20 mouse cellular contexts compared by ENCODE assay signal in the genomic region with DNA sequence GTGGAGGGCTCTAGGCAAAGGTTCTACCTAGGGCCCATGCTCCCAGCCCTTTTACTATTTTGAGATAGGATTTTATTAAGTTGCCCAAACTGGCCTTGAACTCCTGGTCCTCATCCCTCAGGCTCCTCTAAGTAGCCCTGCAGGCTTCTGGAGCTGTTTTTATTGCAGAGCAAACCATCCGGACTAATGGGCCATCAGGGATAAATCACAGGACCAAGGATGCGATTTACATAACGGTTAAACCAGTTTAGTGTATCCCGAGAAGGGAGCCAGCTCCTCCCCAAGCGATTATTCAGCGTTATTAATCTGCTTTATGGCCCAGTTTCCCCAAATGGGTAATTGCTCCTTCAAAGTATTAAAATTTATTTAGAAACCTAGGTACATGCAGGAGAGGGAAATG. TPM values are rescaled to one million over a fixed set of nuclear protein-coding genes. Genes with fewer than 3 reads are reported as not detected.
DNase-seq lines count a peak whose midpoint lies in the region; ATAC-seq and TF ChIP-seq lines count a peak whose summit lies in the region.
"Had no signal": no experiment of that assay in that cellular context is flagged by ENCODE, and none has a peak within 500 bp of the region (broad histone marks: within the 10 kb centered on the region; RNA-seq: fewer than 3 reads in every experiment).

No protein-coding gene starts in this region.

- H3K36me3 ChIP-seq in kidney, embryonic 14.5 days (ENCODE audit: control insufficient read depth, insufficient read depth, low read length), result peaks cover 11% of the 10 kb centered on the region; the same call in 1 of the 2 replicates
- no peaks in the 10 kb centered on the region for H3K36me3 ChIP-seq in kidney, embryonic 16.5 days (ENCODE audit: insufficient read depth, low read length)
- peaks cover 19% of the 10 kb centered on the region for H3K36me3 ChIP-seq in lung, embryonic 14.5 days (ENCODE audit: insufficient read depth)
- H3K36me3 ChIP-seq in neural tube, embryonic 14.5 days (ENCODE audit: control insufficient read depth, insufficient read depth, low read length), result no peaks in the 10 kb centered on the region
- H3K36me3 ChIP-seq: midbrain, embryonic 15.5 days had no signal

- H3K27ac ChIP-seq in gastrocnemius, adult 2 months, result peak overlapping the region; percentile 90
- peak overlapping the region; percentile 24; the same call in 1 of the 2 replicates for H3K27ac ChIP-seq in kidney, embryonic 14.5 days (ENCODE audit: low read depth, low read length)
- no peak overlapping the region for H3K27ac ChIP-seq in kidney, embryonic 16.5 days (ENCODE audit: low read length)
- peak overlapping the region; percentile 51; the same call in 1 of the 2 replicates for H3K27ac ChIP-seq in lung, embryonic 14.5 days (ENCODE audit: low read depth)
- H3K27ac ChIP-seq in neural tube, embryonic 14.5 days (ENCODE audit: low read depth, low read length), result no peak overlapping the region
- H3K27ac ChIP-seq: limb, embryonic 12.5 days had no signal

- no peak for TF ChIP-seq CTCF in gastrocnemius, adult 2 months (IDR thresholded peaks at IDR 0.05)
- TF ChIP-seq CTCF in lung, embryonic 14.5 days (IDR thresholded peaks at IDR 0.05; ENCODE audit: low read depth), result no peak

- H3K4me3 ChIP-seq in gastrocnemius, adult 2 months, result no peak overlapping the region
- no peak overlapping the region for H3K4me3 ChIP-seq in kidney, embryonic 14.5 days (ENCODE audit: low read length)
- no peak overlapping the region for H3K4me3 ChIP-seq in kidney, embryonic 16.5 days (ENCODE audit: low read length)
- no peak overlapping the region for H3K4me3 ChIP-seq in lung, embryonic 14.5 days (ENCODE audit: low read depth, low read length)
- no peak overlapping the region for H3K4me3 ChIP-seq in neural tube, embryonic 14.5 days (ENCODE audit: low read depth, low read length)
- H3K4me3 ChIP-seq: embryonic facial prominence, embryonic 15.5 days; limb, embryonic 12.5 days; liver, embryonic 15.5 days; midbrain, embryonic 15.5 days had no signal

- WGBS in kidney, embryonic 14.5 days, result 24% methylated on average over 6 of the region's 6 CpGs
- WGBS in kidney, embryonic 16.5 days, result 24% methylated on average over 6 of the region's 6 CpGs
- WGBS in lung, embryonic 14.5 days, result 68% methylated on average over 6 of the region's 6 CpGs
- 11% methylated on average over 6 of the region's 6 CpGs for WGBS in neural tube, embryonic 14.5 days

- peaks cover 46% of the 10 kb centered on the region for H3K4me1 ChIP-seq in kidney, embryonic 14.5 days (ENCODE audit: control insufficient read depth, insufficient read depth, low read length)
- H3K4me1 ChIP-seq in kidney, embryonic 16.5 days (ENCODE audit: insufficient read depth, low read length), result peaks cover 57% of the 10 kb centered on the region
- H3K4me1 ChIP-seq in lung, embryonic 14.5 days (ENCODE audit: insufficient read depth), result peaks cover 17% of the 10 kb centered on the region
- peaks cover 14% of the 10 kb centered on the region for H3K4me1 ChIP-seq in neural tube, embryonic 14.5 days (ENCODE audit: control insufficient read depth, insufficient read depth, low read length)

- no peaks in the 10 kb centered on the region for H3K27me3 ChIP-seq in kidney, embryonic 14.5 days (ENCODE audit: control insufficient read depth, insufficient read depth, low read length)
- H3K27me3 ChIP-seq in kidney, embryonic 16.5 days (ENCODE audit: insufficient read depth, low read length), result no peaks in the 10 kb centered on the region
- no peaks in the 10 kb centered on the region for H3K27me3 ChIP-seq in lung, embryonic 14.5 days (ENCODE audit: insufficient read depth, low read length)
- no peaks in the 10 kb centered on the region for H3K27me3 ChIP-seq in neural tube, embryonic 14.5 days (ENCODE audit: control insufficient read depth, insufficient read depth, low read length)
- H3K27me3 ChIP-seq: embryonic facial prominence, embryonic 15.5 days; limb, embryonic 12.5 days; liver, embryonic 15.5 days; midbrain, embryonic 15.5 days had no signal

- ATAC-seq in kidney, embryonic 14.5 days (ENCODE audit: low FRiP score, low TSS enrichment), result no peak
- no peak for ATAC-seq in kidney, embryonic 16.5 days (ENCODE audit: low FRiP score, low TSS enrichment)
- ATAC-seq in lung, embryonic 14.5 days (ENCODE audit: insufficient read depth), result no peak
- ATAC-seq in neural tube, embryonic 14.5 days (ENCODE audit: low read depth), result peak; percentile 52; the same call in 1 of the 2 replicates
- ATAC-seq: hindbrain, embryonic 16.5 days; intestine, embryonic 16.5 days; midbrain, embryonic 15.5 days had no signal

- DNase-seq in gastrocnemius, adult 2 months, result no peak
- DNase-seq in gastrocnemius, postnatal 14 days, result no peak
- no peak for DNase-seq in lung, embryonic 14.5 days
- DNase-seq in lung, postnatal 36 days, result no peak
- DNase-seq in right cerebral cortex, postnatal 25 days, result no peak
- DNase-seq: adrenal gland, postnatal 36 days; cerebellum, adult 18-20 months; cerebellum, postnatal 36 days; heart, postnatal 14 days; kidney, postnatal 14 days; lung, postnatal 10 days had no signal

- H3K9me3 ChIP-seq in kidney, embryonic 14.5 days (ENCODE audit: control insufficient read depth, low read length), result no peaks in the 10 kb centered on the region
- no peaks in the 10 kb centered on the region for H3K9me3 ChIP-seq in kidney, embryonic 16.5 days (ENCODE audit: low read length)
- H3K9me3 ChIP-seq in lung, embryonic 14.5 days (ENCODE audit: low read depth, low read length), result no peaks in the 10 kb centered on the region
- no peaks in the 10 kb centered on the region for H3K9me3 ChIP-seq in neural tube, embryonic 14.5 days (ENCODE audit: control insufficient read depth, low read length)
- H3K9me3 ChIP-seq: embryonic facial prominence, embryonic 15.5 days; limb, embryonic 12.5 days; liver, embryonic 15.5 days; midbrain, embryonic 15.5 days had no signal

- H3K9ac ChIP-seq in kidney, embryonic 14.5 days (ENCODE audit: low read depth, low read length), result no peak overlapping the region
- no peak overlapping the region for H3K9ac ChIP-seq in kidney, embryonic 16.5 days (replicated peaks; ENCODE audit: low read length)
- no peak overlapping the region for H3K9ac ChIP-seq in lung, embryonic 14.5 days
- H3K9ac ChIP-seq in neural tube, embryonic 14.5 days (replicated peaks; ENCODE audit: low read depth, low read length), result no peak overlapping the region
- H3K9ac ChIP-seq: embryonic facial prominence, embryonic 15.5 days; limb, embryonic 12.5 days; liver, embryonic 15.5 days; midbrain, embryonic 15.5 days had no signal

- no peak overlapping the region for H3K4me2 ChIP-seq in kidney, embryonic 14.5 days (replicated peaks; ENCODE audit: low read depth, low read length)
- no peak overlapping the region for H3K4me2 ChIP-seq in kidney, embryonic 16.5 days (replicated peaks; ENCODE audit: low read depth, low read length)
- no peak overlapping the region for H3K4me2 ChIP-seq in lung, embryonic 14.5 days
- no peak overlapping the region for H3K4me2 ChIP-seq in neural tube, embryonic 14.5 days (ENCODE audit: low read depth, low read length)
- H3K4me2 ChIP-seq: embryonic facial prominence, embryonic 15.5 days; limb, embryonic 12.5 days; midbrain, embryonic 15.5 days had no signal

- intact Hi-C loops in gastrocnemius, adult 2 months (cut with DNase I), result no loop called here
- intact Hi-C loops in gastrocnemius, postnatal 14 days (cut with DNase I; ENCODE audit: low total_unique reads), result no loop called here

RNA-seq across cellular contexts. Expression of a gene that starts 14.1 kb away (rescaled TPM):
- 10 to 100 TPM; 12.2 to 18.9 TPM for total RNA-seq in gastrocnemius, adult 2 months (2021)
- 10 to 100 TPM; 12.2 to 14.7 TPM for total RNA-seq in gastrocnemius, postnatal 14 days (2021)
- 4.4 and 6.5 TPM in 2 replicates for polyA plus RNA-seq in kidney, embryonic 14.5 days (2014; fragmentation: Nextera tagmentation; extraction: Ambion mirVana)
- polyA plus RNA-seq in kidney, embryonic 16.5 days (2015; fragmentation: Nextera tagmentation; extraction: Ambion mirVana), result 3.6 and 4.4 TPM in 2 replicates
- 5.4 and 7.9 TPM in 2 replicates for polyA plus RNA-seq in lung, embryonic 14.5 days (2014; fragmentation: Nextera tagmentation; extraction: Ambion mirVana)
- polyA plus RNA-seq in neural tube, embryonic 14.5 days (2014; fragmentation: Nextera tagmentation; extraction: Ambion mirVana), result 4.3 and 6.2 TPM in 2 replicates

RNA-seq across cellular contexts. Expression of a gene that starts 48.3 kb away (rescaled TPM):
- 1 to 10 TPM; 3.7 to 5.0 TPM for total RNA-seq in gastrocnemius, adult 2 months (2021)
- total RNA-seq in gastrocnemius, postnatal 14 days (2021), result 1 to 10 TPM; 3.4 to 3.9 TPM
- polyA plus RNA-seq in kidney, embryonic 14.5 days (2014; fragmentation: Nextera tagmentation; extraction: Ambion mirVana), result 7.2 and 10.1 TPM in 2 replicates
- 13.2 and 13.8 TPM in 2 replicates for polyA plus RNA-seq in kidney, embryonic 16.5 days (2015; fragmentation: Nextera tagmentation; extraction: Ambion mirVana)
- 8.9 and 9.9 TPM in 2 replicates for polyA plus RNA-seq in lung, embryonic 14.5 days (2014; fragmentation: Nextera tagmentation; extraction: Ambion mirVana)
- polyA plus RNA-seq in neural tube, embryonic 14.5 days (2014; fragmentation: Nextera tagmentation; extraction: Ambion mirVana), result 11.9 and 15.0 TPM in 2 replicates

Comparison
In these comparisons a context has a peak if more than half of its experiments do, and no peak if none do; other contexts are left out.
1. H3K27ac ChIP-seq: peak in gastrocnemius, adult 2 months (single experiment), kidney, embryonic 14.5 days (single experiment) and lung, embryonic 14.5 days (single experiment); none in kidney, embryonic 16.5 days (single experiment) and neural tube, embryonic 14.5 days (single experiment).